Comparison of ENCODE assay signal across 10 mouse cellular contexts in genomic region chr11:6154211-6154701, GRCm38 (mm10). TPM values are rescaled to one million over a fixed set of nuclear protein-coding genes. Genes with fewer than 3 reads are reported as not detected.
DNase-seq lines count a peak whose midpoint lies in the region; ATAC-seq and TF ChIP-seq lines count a peak whose summit lies in the region.
"Had no signal": no experiment of that assay in that cellular context is flagged by ENCODE, and none has a peak within 500 bp of the region (broad histone marks: within the 10 kb centered on the region; RNA-seq: fewer than 3 reads in every experiment).

No protein-coding gene starts in this region.

- H3K36me3 ChIP-seq in heart, embryonic 12.5 days: peaks cover 12% of the 10 kb centered on the region
- H3K36me3 ChIP-seq in ES-E14 (ENCODE audit: control insufficient read depth, insufficient read depth, low read length, poor library complexity, severe bottlenecking): peaks cover 3% of the 10 kb centered on the region
- H3K36me3 ChIP-seq in embryonic facial prominence, embryonic 12.5 days: peaks cover 11% of the 10 kb centered on the region
- peaks cover 15% of the 10 kb centered on the region for H3K36me3 ChIP-seq in neural tube, embryonic 13.5 days

- H3K27me3 ChIP-seq in heart, embryonic 12.5 days (replicated peaks): no peaks in the 10 kb centered on the region
- no peaks in the 10 kb centered on the region for H3K27me3 ChIP-seq in embryonic facial prominence, embryonic 12.5 days
- no peaks in the 10 kb centered on the region for H3K27me3 ChIP-seq in neural tube, embryonic 13.5 days

- H3K9me3 ChIP-seq in heart, embryonic 12.5 days (replicated peaks): no peaks in the 10 kb centered on the region
- H3K9me3 ChIP-seq in ES-E14 (ENCODE audit: control insufficient read depth, insufficient read depth, low read depth, low read length): no peaks in the 10 kb centered on the region
- no peaks in the 10 kb centered on the region for H3K9me3 ChIP-seq in embryonic facial prominence, embryonic 12.5 days
- H3K9me3 ChIP-seq in neural tube, embryonic 13.5 days: no peaks in the 10 kb centered on the region

- no peak overlapping the region for H3K4me3 ChIP-seq in heart, embryonic 12.5 days
- H3K4me3 ChIP-seq in ES-E14 (ENCODE audit: insufficient read depth in 1 of 2, low read depth in 1 of 2, low read length in 2 of 2, poor library complexity in 1 of 2, severe bottlenecking in 1 of 2): peak overlapping the region in 1 of 2 experiments; percentile 10; a peak in 1 of 4 replicates
- no peak overlapping the region for H3K4me3 ChIP-seq in embryonic facial prominence, embryonic 12.5 days
- H3K4me3 ChIP-seq in neural tube, embryonic 13.5 days: no peak overlapping the region
- H3K4me3 ChIP-seq: erythroblast, embryonic 14.5 days had no signal

- H3K4me1 ChIP-seq in heart, embryonic 12.5 days (replicated peaks): peaks cover 39% of the 10 kb centered on the region
- H3K4me1 ChIP-seq in ES-E14 (ENCODE audit: control insufficient read depth in 2 of 2, insufficient read depth in 2 of 2, low read length in 2 of 2, poor library complexity in 1 of 2): peaks cover 12 to 22% of the 10 kb centered on the region in 2 experiments; a peak in 3 of 4 replicates
- peaks cover 13% of the 10 kb centered on the region for H3K4me1 ChIP-seq in embryonic facial prominence, embryonic 12.5 days
- H3K4me1 ChIP-seq in neural tube, embryonic 13.5 days (replicated peaks): peaks cover 21% of the 10 kb centered on the region

- no peak for DNase-seq in heart, adult 18-20 months
- no peak for DNase-seq in ES-E14 (ENCODE audit: low read depth, low spot score)
- DNase-seq in kidney, postnatal 14 days: no peak
- DNase-seq in lung, postnatal 25 days (ENCODE audit: low spot score): no peak
- no peak for DNase-seq in spleen, postnatal 14 days (ENCODE audit: low spot score in 2 of 2)
- DNase-seq: lung, postnatal 36 days had no signal

- 45% methylated on average over 3 of the region's 3 CpGs for WGBS in heart, embryonic 12.5 days
- 59% methylated on average over 3 of the region's 3 CpGs for WGBS in embryonic facial prominence, embryonic 12.5 days
- 50% methylated on average over 3 of the region's 3 CpGs for WGBS in neural tube, embryonic 13.5 days

- H3K9ac ChIP-seq in heart, embryonic 12.5 days: no peak overlapping the region
- no peak overlapping the region for H3K9ac ChIP-seq in ES-E14 (ENCODE audit: insufficient read depth, low read depth, low read length, poor library complexity, severe bottlenecking)
- H3K9ac ChIP-seq in embryonic facial prominence, embryonic 12.5 days: no peak overlapping the region
- no peak overlapping the region for H3K9ac ChIP-seq in neural tube, embryonic 13.5 days

- H3K4me2 ChIP-seq in heart, embryonic 12.5 days: no peak overlapping the region; the same call in 1 of the 2 replicates
- no peak overlapping the region for H3K4me2 ChIP-seq in embryonic facial prominence, embryonic 12.5 days (replicated peaks)
- no peak overlapping the region for H3K4me2 ChIP-seq in neural tube, embryonic 13.5 days

- in situ Hi-C loops in ES-E14 (cut with MboI; ENCODE audit: low sequenced_read_pairs in 2 of 2, unreplicated experiment in 2 of 2): no loop called here

- H3K27ac ChIP-seq in heart, embryonic 12.5 days (ENCODE audit: poor library complexity, severe bottlenecking): peak overlapping the region; percentile 73
- H3K27ac ChIP-seq in ES-E14 (ENCODE audit: insufficient read depth, low read depth, low read length, poor library complexity, severe bottlenecking): peak overlapping the region; percentile 36; the same call in 1 of the 2 replicates
- peak overlapping the region; percentile 30; the same call in 1 of the 2 replicates for H3K27ac ChIP-seq in embryonic facial prominence, embryonic 12.5 days
- H3K27ac ChIP-seq in neural tube, embryonic 13.5 days (replicated peaks): peak overlapping the region; percentile 46

- no peak for ATAC-seq in heart, embryonic 12.5 days (ENCODE audit: insufficient number of reproducible peaks, low FRiP score)
- no peak for ATAC-seq in embryonic facial prominence, embryonic 12.5 days (ENCODE audit: insufficient number of reproducible peaks, insufficient read depth, low FRiP score, low TSS enrichment)
- no peak for ATAC-seq in neural tube, embryonic 13.5 days (ENCODE audit: low read depth)

TF ChIP-seq in ES-E14, 5 proteins besides CTCF, POLR2A, EP300 and RAD21:
- TF ChIP-seq CHD2 (IDR thresholded peaks at IDR 0.05; ENCODE audit: low read depth, low read length) (no peak), ZC3H11A (IDR thresholded peaks at IDR 0.05; ENCODE audit: borderline replicate concordance, low read depth, low read length) (no peak), MAFK (IDR thresholded peaks at IDR 0.05; ENCODE audit: insufficient read depth, low read depth, low read length) (no peak), ZNF384 (IDR thresholded peaks at IDR 0.05; ENCODE audit: low read depth, low read length) (no peak), HCFC1 (IDR thresholded peaks at IDR 0.05; ENCODE audit: borderline replicate concordance, insufficient read depth, low read length) (no peak)

RNA-seq across cellular contexts. Expression of gene A730071L15Rik, which starts 45.6 kb away (rescaled TPM):
- 0.54 TPM in 1 of 2 replicates, not detected in the other for polyA plus RNA-seq in heart, embryonic 12.5 days (2016; fragmentation: Nextera tagmentation; extraction: Ambion mirVana)
- total RNA-seq in heart, adult 18-20 months (2021): not detected
- total RNA-seq in ES-E14 (2012; rRNA removed): 0.58 and 1.2 TPM in 2 replicates
- polyA plus RNA-seq in embryonic facial prominence, embryonic 12.5 days (2016; fragmentation: Nextera tagmentation; extraction: Ambion mirVana): 0.28 and 0.39 TPM in 2 replicates
- 0.46 and 0.91 TPM in 2 replicates for polyA plus RNA-seq in neural tube, embryonic 13.5 days (2015; fragmentation: Nextera tagmentation; extraction: Ambion mirVana)
- polyA plus RNA-seq: erythroblast, embryonic 14.5 days had no signal

RNA-seq across cellular contexts. Expression of gene Nudcd3, which starts 46.0 kb away (rescaled TPM):
- polyA plus RNA-seq in heart, embryonic 12.5 days (2016; fragmentation: Nextera tagmentation; extraction: Ambion mirVana): 35.5 and 36.7 TPM in 2 replicates
- total RNA-seq in heart, adult 18-20 months (2021): 10 to 100 TPM; 64.2 to 67.1 TPM
- 59.3 and 71.1 TPM in 2 replicates for total RNA-seq in ES-E14 (2012; rRNA removed)
- 49.5 and 50.8 TPM in 2 replicates for polyA plus RNA-seq in embryonic facial prominence, embryonic 12.5 days (2016; fragmentation: Nextera tagmentation; extraction: Ambion mirVana)
- polyA plus RNA-seq in neural tube, embryonic 13.5 days (2015; fragmentation: Nextera tagmentation; extraction: Ambion mirVana): 53.9 and 56.4 TPM in 2 replicates
